Mouse (Mus musculus): ENCODE measurements around the gene Glyctk.
"Not testable (repeated sequence)": the region's sequence is repeated elsewhere in the genome, so short reads cannot be mapped to it uniquely, and the experiment has no call there.

Gene Glyctk

DNA sequence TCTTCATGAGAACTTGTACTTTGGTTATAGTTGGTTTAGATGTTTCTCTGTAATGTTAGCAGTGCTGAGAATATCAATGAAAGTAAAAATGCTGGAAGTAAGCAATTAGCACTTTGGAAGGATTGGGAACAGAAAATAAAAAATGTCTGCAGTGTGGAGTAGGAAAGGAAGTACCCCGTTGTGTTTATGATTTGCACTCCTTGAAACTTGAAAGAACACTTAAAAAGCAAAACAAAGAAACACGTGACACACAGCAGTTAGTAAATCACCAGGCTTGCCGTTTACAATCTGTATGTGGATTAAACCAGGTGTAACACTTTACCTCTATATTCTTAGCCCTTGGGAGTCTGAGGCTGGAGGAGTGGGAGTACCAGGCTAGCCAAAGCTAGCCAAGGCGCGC is 18.8 kb upstream of the Glyctk start:
- no peak for DNase-seq (ENCODE audit: low spot score)

GRCm38 (mm10) chr9:106175552-106176200 is 17.7 kb upstream of the Glyctk start:
- DNase-seq (ENCODE audit: low spot score) = no peak

DNA sequence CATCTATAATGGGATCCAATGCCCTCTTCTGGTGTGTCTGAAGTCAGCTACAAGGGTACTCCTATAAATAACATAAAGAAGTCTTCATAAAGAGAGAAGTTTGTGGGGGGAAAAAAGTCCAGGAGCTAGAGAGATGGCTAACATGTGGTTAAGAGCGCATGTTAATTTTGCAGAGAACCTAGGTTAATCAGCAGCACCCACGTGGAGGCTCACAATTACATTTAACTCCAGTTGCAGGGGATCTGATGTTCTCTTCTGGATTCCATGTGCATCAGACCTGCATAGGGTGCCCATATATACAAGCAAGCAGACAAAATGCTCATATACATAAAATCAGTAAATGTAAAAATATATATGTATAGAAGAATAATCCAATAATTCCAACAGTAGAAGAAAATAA is 15.4 kb upstream of the Glyctk start:
- no peak for DNase-seq (ENCODE audit: low spot score)

DNA sequence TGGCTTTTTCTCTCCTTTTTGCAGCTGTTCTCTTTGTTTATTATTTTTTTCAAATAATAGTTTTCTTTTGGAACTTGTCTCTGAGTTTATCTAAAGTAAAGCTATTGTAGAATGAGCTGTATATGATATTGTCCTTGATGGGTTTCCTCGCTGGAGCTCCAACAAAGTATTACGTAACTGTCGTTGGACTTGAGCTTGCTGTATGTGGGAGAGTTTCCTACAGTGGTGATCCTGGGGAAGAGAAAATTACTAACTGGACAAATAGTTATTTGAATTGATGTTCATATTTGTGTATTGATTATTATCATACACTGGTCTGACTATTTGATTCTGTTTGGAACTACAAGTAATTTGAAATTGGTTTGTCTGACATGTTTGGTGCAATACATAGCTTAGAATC is 14.6 kb upstream of the Glyctk start:
- DNase-seq (ENCODE audit: low spot score) = no peak

GRCm38 (mm10) chr9:106171346-106172158 is 13.6 kb upstream of the Glyctk start:
- peak; percentile 70 for DNase-seq (ENCODE audit: low spot score)

DNA sequence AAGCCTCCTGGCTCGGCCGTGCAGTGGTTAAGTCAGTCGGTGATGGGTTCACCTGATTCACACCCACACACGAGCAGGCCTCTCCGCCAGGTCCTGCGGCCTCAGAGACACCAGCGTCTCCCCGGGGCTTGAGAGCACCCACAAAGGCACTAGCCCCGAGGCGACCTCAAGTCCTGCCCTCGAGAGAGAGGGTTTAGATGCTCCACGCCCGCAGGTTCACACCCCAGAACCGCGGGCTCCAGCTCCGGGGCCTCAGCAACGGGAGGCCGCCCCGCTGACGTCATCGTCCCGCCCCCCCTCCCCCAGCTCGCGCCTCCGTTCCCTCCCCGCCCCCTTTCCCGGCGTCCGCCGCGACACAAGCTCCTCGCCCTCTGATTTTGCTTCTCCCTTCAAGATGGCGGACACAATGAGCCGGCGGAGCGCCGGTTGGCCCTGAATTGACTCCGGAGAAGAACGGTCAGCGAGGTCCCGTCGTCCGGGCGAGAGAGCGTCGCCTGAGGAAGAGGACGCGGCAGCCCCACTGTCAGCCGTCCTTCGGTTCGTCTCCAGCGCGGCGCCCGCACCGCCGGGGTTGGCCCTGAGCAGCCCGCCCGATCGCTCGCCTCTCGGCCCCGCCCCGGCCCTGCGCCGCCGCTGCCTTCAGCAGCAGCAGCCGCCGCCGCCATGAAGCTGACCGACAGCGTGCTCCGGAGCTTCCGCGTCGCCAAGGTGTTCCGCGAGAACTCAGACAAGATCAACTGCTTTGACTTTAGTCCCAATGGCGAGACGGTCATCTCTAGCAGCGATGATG is 12.8 kb upstream of the Glyctk start, which contains the start of gene Wdr82:
Gene Wdr82, plus strand, starts transcription at position 373 of the 790 bp plus-strand sequence.
- peak; percentile 91 for DNase-seq (ENCODE audit: low spot score)

GRCm38 (mm10) chr9:106169917-106170316 is 12.0 kb upstream of the Glyctk start:
- DNase-seq (ENCODE audit: low spot score) = no peak

- not testable (repeated sequence) for DNase-seq (ENCODE audit: low spot score)
These were observed 11.1 kb upstream of the Glyctk start for GRCm38 (mm10) chr9:106169006-106169405.

DNA sequence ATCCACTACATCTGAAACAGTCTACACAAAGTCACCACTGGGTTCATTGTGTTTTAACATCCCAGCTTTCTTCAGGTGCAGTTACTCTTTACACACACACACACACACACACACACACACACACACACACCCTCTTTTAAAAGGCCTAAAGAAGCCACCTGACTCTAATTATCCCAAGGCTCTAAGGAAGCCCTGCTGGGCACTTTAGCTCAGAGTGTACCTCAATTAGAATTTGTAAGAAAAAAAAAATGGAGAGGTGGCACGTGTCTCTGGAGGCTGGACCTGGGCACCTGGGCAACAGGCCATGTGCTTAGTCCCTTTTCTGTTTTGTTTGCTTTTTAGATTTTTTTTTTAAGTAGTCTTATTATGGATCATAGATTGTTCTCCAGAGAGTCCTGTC is 9.8 kb upstream of the Glyctk start:
- DNase-seq (ENCODE audit: low spot score) = no peak

DNA sequence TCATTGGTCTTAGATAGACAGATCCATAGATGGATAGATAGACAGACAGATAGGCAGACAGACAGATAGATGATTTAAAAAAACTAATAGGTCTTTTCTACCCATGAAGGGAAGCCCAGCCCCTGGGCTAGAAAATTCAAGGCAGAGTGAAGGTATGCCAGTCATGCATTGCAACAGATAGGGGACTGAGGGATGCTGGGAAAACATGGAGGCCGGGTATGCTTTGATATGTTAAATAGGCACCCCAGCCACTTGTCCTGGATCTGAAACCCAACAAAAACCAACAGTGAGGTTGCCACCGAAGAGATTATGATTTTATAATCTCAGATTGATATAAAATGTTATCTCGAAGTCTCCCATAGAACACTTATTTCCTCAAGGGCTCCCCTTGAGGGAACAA is 9.3 kb upstream of the Glyctk start:
- DNase-seq (ENCODE audit: low spot score) = no peak

- no peak for DNase-seq (ENCODE audit: low spot score)
These were observed 8.8 kb upstream of the Glyctk start for GRCm38 (mm10) chr9:106166709-106167108.

- no peak for DNase-seq (ENCODE audit: low spot score)
These were observed 2.5 kb upstream of the Glyctk start for GRCm38 (mm10) chr9:106160426-106160825.

GRCm38 (mm10) chr9:106159784-106160301 is 1.9 kb upstream of the Glyctk start:
- peak; percentile 97 for DNase-seq (ENCODE audit: low spot score)

- no peak for DNase-seq (ENCODE audit: low spot score)
These were observed 1.3 kb upstream of the Glyctk start for GRCm38 (mm10) chr9:106159237-106159636.

GRCm38 (mm10) chr9:106157623-106157925 is 364 bp downstream of the Glyctk start:
- no peak for DNase-seq (ENCODE audit: low spot score)

DNA sequence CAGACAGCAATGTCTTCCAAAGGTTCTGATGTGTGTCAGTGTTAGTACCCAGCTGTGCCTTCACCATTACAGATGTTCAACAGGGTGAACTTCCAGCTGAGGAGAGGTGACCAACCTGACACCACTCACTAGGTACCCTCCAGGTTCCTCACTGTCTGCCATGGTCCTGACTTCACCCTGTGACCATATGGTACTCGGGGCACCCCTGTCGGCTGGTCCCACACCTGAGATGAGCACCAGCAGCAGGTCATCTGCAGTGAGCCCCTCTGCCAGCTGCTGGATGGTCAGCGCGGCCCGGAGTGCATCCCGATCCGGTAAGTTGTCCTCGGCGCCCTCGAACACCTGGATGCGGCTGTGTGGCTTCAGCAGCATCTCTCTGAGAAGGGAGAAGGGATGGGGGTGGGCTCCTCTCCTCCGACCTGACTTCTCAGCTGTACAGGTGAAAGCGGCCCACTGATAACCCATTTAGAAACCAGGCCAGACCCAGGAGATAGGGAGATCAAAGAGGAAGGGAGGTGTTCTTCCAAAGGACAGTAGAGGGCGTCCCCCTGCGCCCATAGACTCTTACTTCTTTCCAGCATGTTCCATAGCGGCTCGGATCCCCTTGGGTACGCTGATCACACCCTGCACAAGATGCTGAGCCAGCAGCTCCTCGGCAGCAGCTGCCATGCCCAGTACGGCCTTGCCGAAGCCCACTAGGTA is 866 bp downstream of the Glyctk start:
- DNase-seq (ENCODE audit: low spot score) = no peak

DNA sequence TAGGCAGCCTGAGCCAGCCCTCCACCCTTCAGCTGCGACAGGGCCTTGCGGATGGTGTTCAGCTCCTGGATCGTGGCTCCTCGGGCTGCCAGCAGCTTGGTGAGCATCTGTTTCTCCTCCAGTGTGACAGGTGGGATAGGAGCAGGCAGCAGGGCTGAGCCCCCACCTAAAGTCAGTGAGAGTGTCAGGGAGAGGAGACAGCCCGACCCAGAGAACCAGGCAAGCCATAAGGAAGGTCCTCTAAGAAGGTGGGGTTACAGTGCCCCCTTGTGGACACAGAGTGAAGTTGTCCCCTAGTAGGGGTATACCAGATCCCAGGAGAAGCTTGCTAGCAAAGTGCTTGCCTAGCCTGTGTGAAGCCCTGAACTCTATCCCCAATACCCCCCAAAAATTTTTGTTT is 1.5 kb downstream of the Glyctk start:
- DNase-seq (ENCODE audit: low spot score) = peak; percentile 88

DNA sequence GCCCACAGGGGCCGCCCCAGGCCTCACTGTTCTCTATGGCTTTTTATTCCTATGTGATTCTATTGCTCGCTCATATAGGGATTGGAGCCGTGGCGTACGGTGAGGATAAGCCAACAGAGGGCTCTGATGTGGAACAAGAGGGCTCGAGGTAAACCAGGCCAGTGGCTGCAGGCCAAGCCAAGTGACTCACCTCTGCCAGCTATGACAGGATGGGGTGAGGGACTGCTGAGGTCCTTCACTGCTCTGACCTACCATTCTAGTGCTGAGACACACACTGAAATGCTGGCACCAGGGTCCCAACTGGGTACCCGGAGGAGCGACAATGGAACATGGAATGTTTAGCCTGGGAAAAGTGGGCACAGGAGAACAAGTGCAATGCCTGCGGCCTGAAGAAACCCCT is 3.8 kb downstream of the Glyctk start:
- DNase-seq (ENCODE audit: low spot score) = no peak

GRCm38 (mm10) chr9:106149399-106149754 is 8.6 kb downstream of the Glyctk start:
- no peak for DNase-seq (ENCODE audit: low spot score)

GRCm38 (mm10) chr9:106148541-106149398 is 9.2 kb downstream of the Glyctk start:
- DNase-seq (ENCODE audit: low spot score) = peak; percentile 39

- no peak for DNase-seq (ENCODE audit: low spot score)
These were observed 10.0 kb downstream of the Glyctk start for GRCm38 (mm10) chr9:106147851-106148431.

Measured in embryo, embryonic 10 days (tissue).